Mouse (Mus musculus) midbrain, embryonic 15.5 days (tissue): ENCODE measurements around the gene S1pr2. TPM values are rescaled to one million over a fixed set of nuclear protein-coding genes. Genes with fewer than 3 reads are reported as not detected.
"Not testable (repeated sequence)": the region's sequence is repeated elsewhere in the genome, so short reads cannot be mapped to it uniquely, and the experiment has no call there.

Experiments
- ATAC-seq: fragments of 200-750 bp; cut with Nextera tagmentation; replicated peaks from 2 replicates; pipeline ENCODE4 v1.8.0; 2017; ENCODE audit warnings: moderate TSS enrichment
- H3K27ac ChIP-seq: fragments of 300-500 bp; sonication (generic); 2 replicates; pipeline ENCODE4 v1.5.1; 2015; ENCODE audit warnings: mild to moderate bottlenecking, inconsistent platforms
- H3K27me3 ChIP-seq: fragments of 300-500 bp; sonication (generic); replicated peaks from 2 replicates; pipeline ENCODE4 v1.6.1; 2015; ENCODE audit warnings: inconsistent platforms
- H3K36me3 ChIP-seq: fragments of 300-500 bp; sonication (generic); replicated peaks from 2 replicates; pipeline ENCODE4 v1.6.1; 2015; ENCODE audit warnings: inconsistent platforms
- H3K4me1 ChIP-seq: fragments of 300-500 bp; sonication (generic); 2 replicates; pipeline ENCODE4 v1.6.1; 2015; ENCODE audit warnings: inconsistent platforms
- H3K4me2 ChIP-seq: fragments of 300-500 bp; sonication (generic); 2 replicates; pipeline ENCODE4 v1.6.1; 2015; ENCODE audit warnings: inconsistent platforms, mild to moderate bottlenecking, moderate library complexity
- H3K4me3 ChIP-seq: fragments of 300-500 bp; sonication (generic); 2 replicates; pipeline ENCODE4 v1.5.1; 2015; ENCODE audit warnings: mild to moderate bottlenecking, inconsistent platforms
- H3K9ac ChIP-seq: fragments of 300-500 bp; sonication (generic); 2 replicates; pipeline ENCODE4 v1.6.1; 2015; ENCODE audit warnings: mild to moderate bottlenecking, inconsistent platforms
- H3K9me3 ChIP-seq: fragments of 300-500 bp; sonication (generic); 2 replicates; pipeline ENCODE4 v1.6.1; 2016; ENCODE audit warnings: inconsistent platforms
- WGBS: fragments of 180-500 bp; shearing (Covaris S2); methylation state at CpG from one replicate; pipeline ENCODE4 v1.1.7; 2015; ENCODE audit warnings: mixed read lengths; 5-methylcytosine and 5-hydroxymethylcytosine counted together
- polyA plus RNA-seq: library from polyadenylated mRNA; unstranded; fragments of >200 nt; fragmentation: Nextera tagmentation; extraction: Ambion mirVana; gene quantifications from 2 replicates; pipeline ENCODE4 v1.2.1, GENCODE M21; 2015

S1pr2 gene
- polyA plus RNA-seq, 1 experiment from 2014 or later, result 11.7 TPM

DNA sequence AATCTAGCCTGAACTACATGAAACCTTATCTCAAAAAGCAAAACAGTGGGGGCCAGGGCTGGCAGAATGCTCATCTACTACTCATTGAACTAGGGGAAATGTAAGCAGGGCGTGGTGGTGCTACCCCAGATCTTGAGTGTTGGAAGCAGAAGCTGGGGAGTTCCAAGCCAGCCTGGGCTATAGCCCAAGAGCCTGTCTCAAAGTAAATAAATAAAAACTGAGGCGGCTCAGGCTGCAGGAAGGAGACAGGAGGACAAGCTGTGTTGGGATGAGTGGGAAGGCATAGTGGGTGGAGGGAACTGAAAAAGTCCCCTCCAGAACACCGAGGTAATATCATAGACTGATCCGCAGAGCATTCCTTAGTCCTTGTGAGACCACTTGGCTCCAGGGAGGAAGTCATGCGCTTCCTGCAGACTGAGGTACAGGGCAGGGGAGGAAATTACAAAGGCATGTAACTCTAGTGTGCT lies 35.3 kb upstream of the S1pr2 start:
- WGBS, result 73% methylated on average over 5 of the region's 5 CpGs
- Histone ChIP-seq H3K9ac (no peak overlapping the region), H3K9me3 (no peaks in the 10 kb centered on the region), H3K27ac (no peak overlapping the region), H3K4me1 (0 out of 2 replicates have a peak, but pooled peaks cover 2% of the 10 kb centered on the region), H3K4me3 (no peak overlapping the region), H3K36me3 (peaks cover 20% of the 10 kb centered on the region), H3K27me3 (peaks cover 30% of the 10 kb centered on the region), H3K4me2 (no peak overlapping the region)
- no peak for ATAC-seq

DNA sequence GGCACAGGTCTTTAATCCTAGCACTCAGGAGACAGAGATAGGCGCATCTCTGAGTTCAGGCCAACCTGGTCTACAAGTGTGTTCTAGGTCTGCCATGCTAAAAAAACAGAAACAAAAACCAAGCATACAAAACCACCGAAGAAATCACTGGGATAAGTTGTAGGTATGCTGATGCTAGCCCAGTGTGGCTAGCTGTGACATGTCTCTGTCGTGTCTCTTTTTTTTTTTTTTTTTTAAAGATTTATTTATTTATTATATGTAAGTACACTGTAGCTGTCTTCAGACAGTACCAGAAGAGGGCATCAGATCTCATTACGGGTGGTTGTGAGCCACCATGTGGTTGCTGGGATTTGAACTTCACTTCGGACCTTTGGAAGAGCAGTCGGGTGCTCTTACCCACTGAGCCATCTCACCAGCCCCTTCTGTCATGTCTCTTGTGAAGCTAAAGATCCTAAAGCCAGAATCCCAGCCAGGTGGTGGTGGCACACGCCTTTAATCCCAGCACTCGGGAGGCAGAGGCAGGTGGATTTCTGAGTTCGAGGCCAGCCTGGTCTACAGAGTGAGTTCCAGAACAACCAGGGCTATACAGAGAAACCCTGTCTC lies 34.5 kb upstream of the S1pr2 start:
- H3K4me3 ChIP-seq, H3K4me2 ChIP-seq, H3K9me3 ChIP-seq, ATAC-seq, H3K27ac ChIP-seq, H3K9ac ChIP-seq, H3K4me1 ChIP-seq: not testable (repeated sequence)
- 71% methylated on average over 9 of the region's 9 CpGs for WGBS
- peaks cover 23% of the 10 kb centered on the region for H3K27me3 ChIP-seq
- peaks cover 26% of the 10 kb centered on the region for H3K36me3 ChIP-seq

DNA sequence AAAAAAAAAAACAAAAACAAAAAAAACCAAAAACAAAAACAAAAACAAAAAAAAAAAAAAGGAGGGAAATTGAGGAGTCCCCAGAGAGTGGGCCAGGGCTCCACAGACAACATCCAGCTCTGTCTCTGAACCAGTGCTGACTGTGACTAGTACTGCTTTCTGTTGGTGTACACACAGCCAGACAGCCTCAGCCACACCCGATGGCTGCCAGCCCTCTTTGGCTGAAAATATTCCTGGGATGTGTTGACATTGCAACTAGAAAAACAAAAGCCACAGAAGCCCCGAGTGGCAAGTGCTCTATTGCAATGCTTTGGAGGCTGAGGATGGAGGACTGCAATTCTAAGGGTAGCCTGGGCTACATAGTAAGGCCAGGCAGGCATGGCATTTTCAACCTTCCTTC lies 33.8 kb upstream of the S1pr2 start:
- H3K4me2 ChIP-seq, result no peak overlapping the region
- H3K9me3 ChIP-seq, result no peaks in the 10 kb centered on the region
- no peak for ATAC-seq
- 72% methylated on average over 2 of the region's 2 CpGs for WGBS
- H3K27me3 ChIP-seq, result peaks cover 16% of the 10 kb centered on the region
- H3K27ac ChIP-seq, result no peak overlapping the region
- no peak overlapping the region for H3K9ac ChIP-seq
- peaks cover 33% of the 10 kb centered on the region for H3K36me3 ChIP-seq
- H3K4me3 ChIP-seq, result no peak overlapping the region
- no peaks in the 10 kb centered on the region for H3K4me1 ChIP-seq

DNA sequence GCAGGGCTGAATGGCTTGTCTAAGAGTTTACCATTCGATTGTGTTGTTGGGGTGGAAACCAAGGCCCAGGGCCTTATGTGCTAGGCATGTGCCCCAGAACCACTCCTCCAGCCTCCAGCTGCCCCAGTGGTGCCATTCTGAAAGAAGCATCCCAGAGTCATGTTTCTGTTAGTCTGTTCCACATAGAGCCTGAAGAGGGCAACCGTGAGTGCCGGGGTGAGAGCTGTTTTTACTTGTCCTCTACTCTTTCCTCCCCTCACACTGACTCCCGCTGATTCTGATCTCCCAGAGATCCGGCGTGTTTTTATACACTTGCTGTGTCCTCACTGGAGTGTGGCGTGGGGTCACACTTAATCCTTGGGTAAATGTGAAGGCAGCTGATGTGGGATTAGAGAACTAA lies 31.4 kb upstream of the S1pr2 start:
- H3K27ac ChIP-seq, result no peak overlapping the region
- 75% methylated on average over 7 of the region's 7 CpGs for WGBS
- no peak overlapping the region for H3K9ac ChIP-seq
- H3K4me3 ChIP-seq, result no peak overlapping the region
- peaks cover 35% of the 10 kb centered on the region for H3K36me3 ChIP-seq
- peaks cover 11% of the 10 kb centered on the region for H3K4me1 ChIP-seq
- H3K27me3 ChIP-seq, result no peaks in the 10 kb centered on the region; the same call in 1 of the 2 replicates
- ATAC-seq, result no peak
- no peaks in the 10 kb centered on the region for H3K9me3 ChIP-seq
- H3K4me2 ChIP-seq, result no peak overlapping the region

DNA sequence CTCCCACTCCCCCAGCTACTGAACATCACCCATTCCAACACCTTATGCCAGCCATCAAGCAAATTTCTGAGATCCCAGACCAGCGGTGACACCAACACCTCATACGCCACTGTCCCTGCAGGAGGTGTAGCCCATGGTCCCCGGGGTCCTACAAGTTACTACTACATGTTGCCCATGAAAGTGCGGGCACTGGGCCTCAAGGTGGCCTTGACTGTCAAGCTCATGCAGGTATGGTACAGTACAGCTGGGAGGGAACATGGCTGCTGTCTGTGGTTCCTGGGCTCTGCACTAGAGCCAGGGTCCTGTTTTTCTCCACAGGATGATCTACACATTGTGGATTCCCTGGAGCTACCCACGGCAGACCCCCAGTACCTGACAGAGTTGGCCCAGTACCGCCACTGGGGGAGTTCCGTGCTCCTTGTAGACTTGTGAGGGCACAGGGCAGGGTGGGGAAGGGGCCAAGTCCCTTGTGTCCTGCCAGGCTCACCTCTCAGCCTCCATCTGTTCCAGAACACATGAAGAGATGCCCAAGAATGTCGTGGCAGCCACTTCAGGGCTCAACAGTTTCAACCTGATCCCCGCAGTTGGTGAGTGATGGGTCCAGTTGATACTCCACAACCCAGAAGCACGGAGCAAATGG lies 30.9 kb upstream of the S1pr2 start:
- 93% methylated on average over 10 of the region's 10 CpGs for WGBS
- H3K4me2 ChIP-seq, result no peak overlapping the region
- peaks cover 35% of the 10 kb centered on the region for H3K36me3 ChIP-seq

DNA sequence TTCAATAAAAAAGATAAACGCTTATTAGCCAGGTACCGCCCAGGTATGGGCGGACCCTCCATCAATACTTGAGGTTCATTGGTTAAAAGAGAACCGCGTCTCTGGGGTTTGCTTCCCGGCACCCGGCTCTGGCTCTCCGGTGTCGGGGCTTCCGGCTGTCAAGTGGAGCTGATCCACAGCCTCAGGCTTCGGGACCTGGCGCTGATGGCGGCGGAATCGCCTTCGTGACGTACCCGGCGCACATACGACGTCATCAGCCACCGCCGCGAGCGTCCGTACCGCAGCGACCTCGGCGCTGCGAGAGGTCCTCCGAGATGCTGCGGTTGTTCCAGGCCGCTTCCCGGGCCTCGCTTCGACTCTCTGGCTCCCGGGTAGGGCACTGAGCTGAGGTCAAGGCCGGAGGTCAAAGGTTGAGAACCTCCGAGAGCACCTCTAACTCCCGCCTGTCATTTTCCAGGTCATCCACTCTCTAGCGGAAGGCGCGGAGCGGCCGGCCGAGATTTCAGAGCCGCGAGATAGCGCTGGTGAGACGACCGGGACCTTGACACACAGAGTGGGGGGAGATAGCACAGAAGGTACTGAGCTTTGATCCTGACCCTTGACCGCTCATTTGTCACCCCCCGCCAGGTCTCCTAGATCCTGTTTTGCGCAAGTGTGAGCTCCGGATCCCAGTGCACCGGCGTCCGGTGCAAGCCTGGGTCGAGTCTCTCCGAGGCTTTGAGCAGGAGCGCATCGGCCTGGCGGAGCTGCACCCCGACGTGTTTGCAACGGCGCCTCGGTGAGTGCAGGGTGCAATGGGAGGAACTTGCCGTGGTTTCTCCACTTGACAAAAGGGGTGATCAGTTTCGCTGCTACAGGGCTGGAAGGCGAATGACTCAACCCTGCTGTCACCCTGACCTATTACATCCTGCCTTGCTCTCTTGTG lies 26.3 kb upstream of the S1pr2 start, which contains the start of gene Mrpl4:
Mrpl4 (plus strand) TSS at position 112 of the 925 bp plus-strand sequence.
- Histone ChIP-seq H3K36me3 (peaks cover 24% of the 10 kb centered on the region; the same call in 1 of the 2 replicates), H3K4me2 (peak within 1 kb of the TSS; percentile 70), H3K9ac (peak within 1 kb of the TSS; percentile 61), H3K4me3 (peak within 1 kb of the TSS; percentile 63), H3K27ac (peak within 1 kb of the TSS; percentile 77), H3K9me3 (no peaks in the 10 kb centered on the region), H3K27me3 (no peaks in the 10 kb centered on the region), H3K4me1 (peaks cover 14% of the 10 kb centered on the region)
- peak; percentile 91 for ATAC-seq
- under 1% methylated on average over 72 of the region's 72 CpGs for WGBS

More for the DNA sequence above, 30.9 kb upstream of the S1pr2 start:
- Histone ChIP-seq H3K9me3 (no peaks in the 10 kb centered on the region), H3K27ac (no peak overlapping the region), H3K4me3 (no peak overlapping the region), H3K27me3 (no peaks in the 10 kb centered on the region; the same call in 1 of the 2 replicates), H3K9ac (no peak overlapping the region), H3K4me1 (peaks cover 11% of the 10 kb centered on the region)
- no peak for ATAC-seq

DNA sequence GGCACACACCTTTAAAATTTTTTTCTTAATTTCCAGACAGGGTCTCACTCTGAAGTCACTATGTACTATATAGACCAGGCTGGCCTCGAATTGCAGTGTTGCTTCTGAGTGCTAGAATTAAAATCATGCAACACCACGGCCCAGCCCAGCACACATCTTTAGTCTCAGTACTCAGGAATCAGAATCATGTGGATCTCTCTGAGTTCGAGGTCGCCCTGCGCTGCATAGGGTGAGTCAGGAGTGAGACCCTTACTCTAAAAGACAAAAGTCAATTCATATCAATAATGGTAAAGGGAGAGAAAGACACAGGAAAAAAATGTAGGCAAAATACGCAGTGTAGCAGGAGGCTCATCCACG lies 25.7 kb upstream of the S1pr2 start:
- no peaks in the 10 kb centered on the region for H3K27me3 ChIP-seq
- H3K4me2 ChIP-seq, result peak overlapping the region; percentile 70
- peaks cover 17% of the 10 kb centered on the region; the same call in 1 of the 2 replicates for H3K36me3 ChIP-seq
- no peaks in the 10 kb centered on the region for H3K9me3 ChIP-seq
- 11% methylated on average over 7 of the region's 7 CpGs for WGBS
- peak overlapping the region; percentile 61 for H3K9ac ChIP-seq
- peak overlapping the region; percentile 77 for H3K27ac ChIP-seq
- H3K4me1 ChIP-seq, result peaks cover 14% of the 10 kb centered on the region
- H3K4me3 ChIP-seq, result peak overlapping the region; percentile 63
- peak; percentile 63 for ATAC-seq

DNA sequence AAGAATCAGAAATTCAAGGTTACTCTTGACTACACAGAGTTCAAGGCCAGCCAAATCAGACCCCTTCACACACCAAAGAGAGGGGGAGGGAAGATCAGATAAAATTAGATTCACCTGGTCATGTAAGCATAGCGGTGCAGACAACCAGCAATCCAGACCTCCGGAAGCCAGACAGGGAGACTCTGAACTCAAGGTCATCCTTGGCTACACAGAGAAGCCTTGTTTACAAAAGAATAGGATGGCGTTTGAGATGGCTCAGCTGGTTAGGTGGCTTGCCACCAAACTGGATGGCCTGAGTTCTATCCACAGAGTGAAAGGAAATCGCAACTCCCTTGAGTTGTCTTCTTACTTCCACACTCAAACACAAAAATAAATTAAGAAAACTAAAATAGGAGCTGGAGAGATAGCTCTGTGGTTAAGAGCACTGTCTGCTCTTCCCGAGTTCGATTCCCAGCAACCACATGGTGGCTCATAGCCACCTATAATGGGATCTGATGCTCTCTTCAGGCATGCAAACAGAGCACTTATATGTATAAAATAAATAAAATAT lies 25.1 kb upstream of the S1pr2 start:
- H3K9ac ChIP-seq, result no peak overlapping the region
- no peak overlapping the region for H3K27ac ChIP-seq
- no peak for ATAC-seq
- no peaks in the 10 kb centered on the region for H3K27me3 ChIP-seq
- peaks cover 14% of the 10 kb centered on the region for H3K4me1 ChIP-seq
- H3K4me3 ChIP-seq, result peak overlapping the region; percentile 63; the same call in 1 of the 2 replicates
- WGBS, result 80% methylated on average over 6 of the region's 6 CpGs
- H3K9me3 ChIP-seq, result no peaks in the 10 kb centered on the region
- peaks cover 13% of the 10 kb centered on the region; the same call in 1 of the 2 replicates for H3K36me3 ChIP-seq
- no peak overlapping the region; the same call in 1 of the 2 replicates for H3K4me2 ChIP-seq

DNA sequence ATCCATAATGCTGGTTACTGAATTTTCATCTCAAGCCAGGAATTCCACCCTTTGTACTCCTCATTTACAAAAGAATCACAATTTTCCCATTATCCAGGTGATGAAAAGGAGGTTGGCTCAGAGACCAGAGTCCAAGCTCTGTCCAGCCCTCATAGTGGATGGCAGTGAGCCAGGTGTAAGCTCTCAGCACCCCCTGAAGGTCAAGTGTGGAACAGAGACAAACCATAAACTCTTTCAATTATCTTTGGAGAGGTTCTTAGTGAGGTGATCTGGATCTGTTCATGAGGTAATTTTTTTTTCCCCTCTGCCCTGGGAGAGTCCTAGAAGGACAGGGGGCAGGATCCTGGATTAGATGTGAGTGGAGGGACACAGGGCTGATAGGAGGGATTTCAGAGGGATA lies 24.2 kb upstream of the S1pr2 start:
- H3K9ac ChIP-seq, result no peak overlapping the region
- ATAC-seq, result no peak
- peaks cover 14% of the 10 kb centered on the region for H3K4me1 ChIP-seq
- no peak overlapping the region for H3K4me3 ChIP-seq
- peaks cover 7% of the 10 kb centered on the region; the same call in 1 of the 2 replicates for H3K36me3 ChIP-seq
- H3K9me3 ChIP-seq, result no peaks in the 10 kb centered on the region
- no peaks in the 10 kb centered on the region for H3K27me3 ChIP-seq
- no peak overlapping the region for H3K4me2 ChIP-seq
- H3K27ac ChIP-seq, result no peak overlapping the region

DNA sequence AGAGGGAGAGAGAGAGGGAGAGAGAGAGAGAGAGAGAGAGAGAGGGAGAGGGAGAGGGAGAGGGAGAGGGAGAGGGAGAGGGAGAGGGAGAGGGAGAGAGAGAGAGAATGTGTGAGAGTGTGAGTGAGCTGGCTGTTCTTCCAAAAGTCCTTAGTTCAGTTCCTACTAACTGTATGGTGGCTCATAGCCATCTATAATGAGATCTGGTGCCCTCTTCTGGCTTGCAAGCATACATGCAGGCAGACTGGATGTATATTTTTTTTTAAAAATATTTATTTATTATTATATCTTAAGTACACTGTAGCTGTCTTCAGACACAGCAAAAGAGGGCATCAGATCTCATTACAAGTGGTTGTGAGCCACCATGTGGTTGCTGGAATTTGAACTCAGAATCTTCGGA lies 21.8 kb upstream of the S1pr2 start:
- not testable (repeated sequence) for H3K27me3 ChIP-seq, H3K9me3 ChIP-seq, ATAC-seq, H3K4me2 ChIP-seq, H3K27ac ChIP-seq, H3K36me3 ChIP-seq, H3K4me3 ChIP-seq, H3K9ac ChIP-seq, H3K4me1 ChIP-seq
- 85% methylated on average over 1 of the region's 1 CpGs for WGBS

DNA sequence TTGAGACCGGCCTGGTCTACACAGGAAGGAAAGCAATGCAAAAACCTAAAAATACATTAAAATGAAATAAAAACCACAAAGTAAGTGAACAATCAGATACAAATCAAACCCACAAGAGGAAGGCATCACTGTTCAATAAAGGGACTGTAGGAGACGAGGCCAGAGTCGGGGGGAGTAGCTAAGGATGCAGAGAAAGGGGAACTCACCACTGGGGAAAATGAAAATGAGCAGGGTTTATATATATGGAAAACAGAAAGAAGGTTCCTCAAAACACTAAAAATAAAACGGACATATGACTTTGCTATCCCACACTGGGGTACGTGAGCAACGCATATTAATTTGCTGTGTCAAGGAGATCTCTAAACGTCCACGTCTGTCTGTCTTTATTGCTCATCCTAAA lies 20.5 kb upstream of the S1pr2 start:
- no peaks in the 10 kb centered on the region for H3K27me3 ChIP-seq
- 88% methylated on average over 8 of the region's 8 CpGs for WGBS
- ATAC-seq, result no peak
- H3K9me3 ChIP-seq, result no peaks in the 10 kb centered on the region
- no peaks in the 10 kb centered on the region for H3K4me1 ChIP-seq
- H3K36me3 ChIP-seq, result no peaks in the 10 kb centered on the region
- no peak overlapping the region for H3K4me2 ChIP-seq
- no peak overlapping the region for H3K27ac ChIP-seq
- H3K9ac ChIP-seq, result no peak overlapping the region
- H3K4me3 ChIP-seq, result no peak overlapping the region

DNA sequence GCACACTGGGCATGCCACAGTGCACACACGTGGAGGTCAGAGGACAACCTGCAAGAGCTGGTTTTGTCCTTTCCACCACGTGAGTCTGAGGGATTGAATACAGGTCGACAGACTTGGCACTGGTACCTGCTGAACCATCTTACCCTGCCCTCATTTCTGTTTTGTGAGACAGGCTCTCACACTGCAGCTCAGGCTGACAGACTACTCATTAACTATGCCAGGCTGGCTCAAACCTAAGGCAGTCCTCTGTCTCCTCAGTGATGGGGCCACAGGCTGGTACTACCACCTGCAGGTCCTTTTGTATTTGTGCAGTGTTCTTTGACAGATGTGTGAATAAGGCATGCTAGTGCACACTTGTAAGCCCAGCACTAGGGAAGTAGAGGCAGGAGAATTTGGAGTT lies 18.5 kb upstream of the S1pr2 start:
- H3K4me1 ChIP-seq, result peaks cover 3% of the 10 kb centered on the region
- no peaks in the 10 kb centered on the region for H3K27me3 ChIP-seq
- no peaks in the 10 kb centered on the region for H3K9me3 ChIP-seq
- H3K36me3 ChIP-seq, result no peaks in the 10 kb centered on the region
- H3K9ac ChIP-seq, result no peak overlapping the region
- no peak overlapping the region for H3K4me3 ChIP-seq
- H3K4me2 ChIP-seq, result no peak overlapping the region
- H3K27ac ChIP-seq, result no peak overlapping the region
- ATAC-seq, result no peak
- 77% methylated on average over 3 of the region's 3 CpGs for WGBS
